Mouse (Mus musculus): ENCODE results near the gene Ugt1a7c. TPM values are rescaled to one million over a fixed set of nuclear protein-coding genes. Genes with fewer than 3 reads are reported as not detected.
"Not testable (repeated sequence)": the region's sequence is repeated elsewhere in the genome, so short reads cannot be mapped to it uniquely, and the experiment has no call there.

Ugt1a7c gene
- polyA plus RNA-seq, 1 experiment = 184 TPM

- not testable (repeated sequence) for H3K27ac ChIP-seq (ENCODE audit: insufficient read depth, low read depth, low read length); H3K4me3 ChIP-seq (ENCODE audit: insufficient read depth, low read length)
- peak; percentile 36 for TF ChIP-seq CTCF (IDR thresholded peaks at IDR 0.05; ENCODE audit: low read depth, low read length)
- peaks cover 19% of the 10 kb centered on the region for H3K4me1 ChIP-seq (ENCODE audit: control insufficient read depth, insufficient read depth, low read length)
Measured at GRCm38 (mm10) chr1:88143966-88144675, 49.3 kb downstream of the Ugt1a7c start.

- peaks cover 30% of the 10 kb centered on the region for H3K4me1 ChIP-seq (ENCODE audit: control insufficient read depth, insufficient read depth, low read length)
- not testable (repeated sequence) for H3K27ac ChIP-seq (ENCODE audit: insufficient read depth, low read depth, low read length); H3K4me3 ChIP-seq (ENCODE audit: insufficient read depth, low read length)
Measured at GRCm38 (mm10) chr1:88145278-88145677, 50.4 kb downstream of the Ugt1a7c start.

- H3K27ac ChIP-seq (ENCODE audit: insufficient read depth, low read depth, low read length); H3K4me3 ChIP-seq (ENCODE audit: insufficient read depth, low read length): not testable (repeated sequence)
- peaks cover 36% of the 10 kb centered on the region for H3K4me1 ChIP-seq (ENCODE audit: control insufficient read depth, insufficient read depth, low read length)
Measured at GRCm38 (mm10) chr1:88150133-88150532, 55.3 kb downstream of the Ugt1a7c start.

GRCm38 (mm10) chr1:88158430-88158829 lies 63.6 kb downstream of the Ugt1a7c start:
- Histone ChIP-seq H3K27ac (ENCODE audit: insufficient read depth, low read depth, low read length) (peak overlapping the region; percentile 65), H3K4me1 (ENCODE audit: control insufficient read depth, insufficient read depth, low read length) (peaks cover 14% of the 10 kb centered on the region), H3K4me3 (ENCODE audit: insufficient read depth, low read length) (no peak overlapping the region)
- TF ChIP-seq POLR2A (IDR thresholded peaks at IDR 0.05; ENCODE audit: borderline replicate concordance, low read depth, low read length) (no peak), CTCF (IDR thresholded peaks at IDR 0.05; ENCODE audit: low read depth, low read length) (no peak)

GRCm38 (mm10) chr1:88165711-88166110 lies 70.8 kb downstream of the Ugt1a7c start, which contains the start of gene Ugt1a5:
Gene Ugt1a5, plus strand, starts transcription at chr1:88166012.
- Histone ChIP-seq H3K4me1 (ENCODE audit: control insufficient read depth, insufficient read depth, low read length) (peaks cover 4% of the 10 kb centered on the region), H3K27ac (ENCODE audit: insufficient read depth, low read depth, low read length) (no peak within 1 kb of the TSS), H3K4me3 (ENCODE audit: insufficient read depth, low read length) (no peak within 1 kb of the TSS)
- TF ChIP-seq CTCF (IDR thresholded peaks at IDR 0.05; ENCODE audit: low read depth, low read length) = no peak
- TF ChIP-seq POLR2A (IDR thresholded peaks at IDR 0.05; ENCODE audit: borderline replicate concordance, low read depth, low read length) = no peak

GRCm38 (mm10) chr1:88172190-88172589 lies 77.3 kb downstream of the Ugt1a7c start:
- not testable (repeated sequence) for H3K27ac ChIP-seq (ENCODE audit: insufficient read depth, low read depth, low read length); H3K4me1 ChIP-seq (ENCODE audit: control insufficient read depth, insufficient read depth, low read length); H3K4me3 ChIP-seq (ENCODE audit: insufficient read depth, low read length)

- no peak overlapping the region for H3K27ac ChIP-seq (ENCODE audit: insufficient read depth, low read depth, low read length)
- no peak for TF ChIP-seq CTCF (IDR thresholded peaks at IDR 0.05; ENCODE audit: low read depth, low read length)
- TF ChIP-seq POLR2A (IDR thresholded peaks at IDR 0.05; ENCODE audit: borderline replicate concordance, low read depth, low read length) = no peak
Measured at GRCm38 (mm10) chr1:88179657-88180056, 84.8 kb downstream of the Ugt1a7c start.

GRCm38 (mm10) chr1:88186325-88186935 lies 91.6 kb downstream of the Ugt1a7c start:
- Histone ChIP-seq H3K4me3 (ENCODE audit: insufficient read depth, low read length) (no peak overlapping the region), H3K4me1 (ENCODE audit: control insufficient read depth, insufficient read depth, low read length) (peaks cover 7% of the 10 kb centered on the region), H3K27ac (ENCODE audit: insufficient read depth, low read depth, low read length) (no peak overlapping the region)
- TF ChIP-seq CTCF (IDR thresholded peaks at IDR 0.05; ENCODE audit: low read depth, low read length) (no peak), POLR2A (IDR thresholded peaks at IDR 0.05; ENCODE audit: borderline replicate concordance, low read depth, low read length) (no peak)

More at GRCm38 (mm10) chr1:88179657-88180056, 84.8 kb downstream of the Ugt1a7c start:
- no peak overlapping the region for H3K4me3 ChIP-seq (ENCODE audit: insufficient read depth, low read length)
- peaks cover 14% of the 10 kb centered on the region for H3K4me1 ChIP-seq (ENCODE audit: control insufficient read depth, insufficient read depth, low read length)

GRCm38 (mm10) chr1:88192136-88192535 lies 97.3 kb downstream of the Ugt1a7c start:
- Histone ChIP-seq H3K4me3 (ENCODE audit: insufficient read depth, low read length) (no peak overlapping the region), H3K27ac (ENCODE audit: insufficient read depth, low read depth, low read length) (no peak overlapping the region), H3K4me1 (ENCODE audit: control insufficient read depth, insufficient read depth, low read length) (no peaks in the 10 kb centered on the region)
- TF ChIP-seq POLR2A (IDR thresholded peaks at IDR 0.05; ENCODE audit: borderline replicate concordance, low read depth, low read length) (no peak), CTCF (IDR thresholded peaks at IDR 0.05; ENCODE audit: low read depth, low read length) (no peak)

- H3K27ac ChIP-seq (ENCODE audit: insufficient read depth, low read depth, low read length) = no peak overlapping the region
- H3K4me3 ChIP-seq (ENCODE audit: insufficient read depth, low read length) = no peak overlapping the region
- H3K4me1 ChIP-seq (ENCODE audit: control insufficient read depth, insufficient read depth, low read length) = no peaks in the 10 kb centered on the region
- no peak for TF ChIP-seq CTCF (IDR thresholded peaks at IDR 0.05; ENCODE audit: low read depth, low read length)
- no peak for TF ChIP-seq POLR2A (IDR thresholded peaks at IDR 0.05; ENCODE audit: borderline replicate concordance, low read depth, low read length)
Measured at GRCm38 (mm10) chr1:88195687-88196086, 100.8 kb downstream of the Ugt1a7c start.

- no peaks in the 10 kb centered on the region for H3K4me1 ChIP-seq (ENCODE audit: control insufficient read depth, insufficient read depth, low read length)
- no peak overlapping the region for H3K27ac ChIP-seq (ENCODE audit: insufficient read depth, low read depth, low read length)
- H3K4me3 ChIP-seq (ENCODE audit: insufficient read depth, low read length) = no peak overlapping the region
- TF ChIP-seq CTCF (IDR thresholded peaks at IDR 0.05; ENCODE audit: low read depth, low read length) (no peak), POLR2A (IDR thresholded peaks at IDR 0.05; ENCODE audit: borderline replicate concordance, low read depth, low read length) (no peak)
Measured at GRCm38 (mm10) chr1:88197443-88197842, 102.6 kb downstream of the Ugt1a7c start.

All from bone marrow macrophage, adult 2 months (primary cell).